Mouse (Mus musculus): ENCODE results near the gene Olfr1475. TPM values are rescaled to one million over a fixed set of nuclear protein-coding genes. Genes with fewer than 3 reads are reported as not detected.
"Not testable (repeated sequence)": the region's sequence is repeated elsewhere in the genome, so short reads cannot be mapped to it uniquely, and the experiment has no call there.

The Olfr1475 gene
- polyA plus RNA-seq (2016; fragmentation: Nextera tagmentation; extraction: Ambion mirVana), result not detected in 2 replicates

- H3K36me3 ChIP-seq (replicated peaks), result no peaks in the 10 kb centered on the region
- no peaks in the 10 kb centered on the region for H3K9me3 ChIP-seq
- no peak within 1 kb of the TSS for H3K27ac ChIP-seq (replicated peaks)
- H3K4me3 ChIP-seq, result no peak within 1 kb of the TSS
- H3K27me3 ChIP-seq (replicated peaks; ENCODE audit: low read depth, poor library complexity, severe bottlenecking), result no peaks in the 10 kb centered on the region
- no peaks in the 10 kb centered on the region for H3K4me1 ChIP-seq
- no peak for DNase-seq (ENCODE audit: low spot score)
Measured at GRCm38 (mm10) chr19:13480096-13480495, at the start of gene Olfr1475. Olfr1475 (minus strand) TSS chr19:13480196.

GRCm38 (mm10) chr19:13527613-13528012, 47.6 kb upstream of the Olfr1475 start, which contains the start of gene Olfr1480:
Olfr1480 (plus strand) TSS chr19:13527913.
- Histone ChIP-seq H3K4me1 (no peaks in the 10 kb centered on the region), H3K27ac (replicated peaks) (no peak within 1 kb of the TSS), H3K36me3 (replicated peaks) (no peaks in the 10 kb centered on the region), H3K27me3 (replicated peaks; ENCODE audit: low read depth, poor library complexity, severe bottlenecking) (no peaks in the 10 kb centered on the region), H3K9me3 (peaks cover 20% of the 10 kb centered on the region), H3K4me3 (no peak within 1 kb of the TSS)
- DNase-seq (ENCODE audit: low spot score), result no peak
- 83% methylated on average over 2 of the region's 2 CpGs for WGBS

GRCm38 (mm10) chr19:13500246-13500645, 20.2 kb upstream of the Olfr1475 start, which contains the start of gene Olfr1477:
Olfr1477 (plus strand) TSS chr19:13500546.
- DNase-seq (ENCODE audit: low spot score), result no peak
- 78% methylated on average over 3 of the region's 3 CpGs for WGBS
- no peaks in the 10 kb centered on the region for H3K4me1 ChIP-seq

GRCm38 (mm10) chr19:13469265-13469664, 10.7 kb downstream of the Olfr1475 start, which contains the start of gene Olfr1474:
Olfr1474 (plus strand) TSS chr19:13469565.
- not testable (repeated sequence) for H3K9me3 ChIP-seq; H3K27me3 ChIP-seq (replicated peaks; ENCODE audit: low read depth, poor library complexity, severe bottlenecking); DNase-seq (ENCODE audit: low spot score); H3K27ac ChIP-seq (replicated peaks); H3K36me3 ChIP-seq (replicated peaks); H3K4me3 ChIP-seq; H3K4me1 ChIP-seq
- 80% methylated on average over 4 of the region's 4 CpGs for WGBS

More at GRCm38 (mm10) chr19:13500246-13500645, 20.2 kb upstream of the Olfr1475 start, which contains the start of gene Olfr1477:
- Histone ChIP-seq H3K27ac (replicated peaks) (no peak within 1 kb of the TSS), H3K27me3 (replicated peaks; ENCODE audit: low read depth, poor library complexity, severe bottlenecking) (no peaks in the 10 kb centered on the region), H3K36me3 (replicated peaks) (no peaks in the 10 kb centered on the region), H3K9me3 (peaks cover 21% of the 10 kb centered on the region), H3K4me3 (no peak within 1 kb of the TSS)

GRCm38 (mm10) chr19:13455986-13456385, 24.0 kb downstream of the Olfr1475 start, which contains the start of gene Olfr1472:
Olfr1472 (minus strand) TSS chr19:13456086.
- H3K4me1 ChIP-seq, result no peaks in the 10 kb centered on the region
- H3K27ac ChIP-seq (replicated peaks), result no peak within 1 kb of the TSS
- DNase-seq (ENCODE audit: low spot score), result no peak
- H3K9me3 ChIP-seq, result peaks cover 23% of the 10 kb centered on the region; the same call in 1 of the 2 replicates
- no peaks in the 10 kb centered on the region for H3K27me3 ChIP-seq (replicated peaks; ENCODE audit: low read depth, poor library complexity, severe bottlenecking)
- 92% methylated on average over 1 of the region's 1 CpGs for WGBS
- H3K4me3 ChIP-seq, result no peak within 1 kb of the TSS
- H3K36me3 ChIP-seq (replicated peaks), result no peaks in the 10 kb centered on the region

GRCm38 (mm10) chr19:13443109-13443508, 36.9 kb downstream of the Olfr1475 start, which contains the start of gene Olfr1471:
Olfr1471 (plus strand) TSS chr19:13443409.
- H3K4me3 ChIP-seq; H3K27me3 ChIP-seq (replicated peaks; ENCODE audit: low read depth, poor library complexity, severe bottlenecking); H3K36me3 ChIP-seq (replicated peaks); DNase-seq (ENCODE audit: low spot score); H3K4me1 ChIP-seq; H3K27ac ChIP-seq (replicated peaks): not testable (repeated sequence)
- 78% methylated on average over 2 of the region's 2 CpGs for WGBS
- peaks cover 14% of the 10 kb centered on the region; the same call in 1 of the 2 replicates for H3K9me3 ChIP-seq

Other genes with a start within 250 kb of the Olfr1475 start
- not detected in 2 replicates for gene Olfr1463, start 248.9 kb downstream of the Olfr1475 start, polyA plus RNA-seq (2016; fragmentation: Nextera tagmentation; extraction: Ambion mirVana)
- not detected in 2 replicates for gene Olfr1465, start 164.7 kb downstream of the Olfr1475 start, polyA plus RNA-seq (2016; fragmentation: Nextera tagmentation; extraction: Ambion mirVana)
- gene Olfr1466, start 141.3 kb downstream of the Olfr1475 start, polyA plus RNA-seq (2016; fragmentation: Nextera tagmentation; extraction: Ambion mirVana), result not detected in 2 replicates
- not detected in 2 replicates for gene Olfr1467, start 118.0 kb downstream of the Olfr1475 start, polyA plus RNA-seq (2016; fragmentation: Nextera tagmentation; extraction: Ambion mirVana)
- not detected in 2 replicates for gene Olfr1469, start 72.3 kb downstream of the Olfr1475 start, polyA plus RNA-seq (2016; fragmentation: Nextera tagmentation; extraction: Ambion mirVana)
- gene Olfr1471, start 36.8 kb downstream of the Olfr1475 start, polyA plus RNA-seq (2016; fragmentation: Nextera tagmentation; extraction: Ambion mirVana), result not detected in 2 replicates
- gene Olfr1472, start 24.1 kb downstream of the Olfr1475 start, polyA plus RNA-seq (2016; fragmentation: Nextera tagmentation; extraction: Ambion mirVana), result not detected in 2 replicates
- not detected in 2 replicates for gene Olfr1474, start 10.6 kb downstream of the Olfr1475 start, polyA plus RNA-seq (2016; fragmentation: Nextera tagmentation; extraction: Ambion mirVana)
- gene Olfr1477, start 20.4 kb upstream of the Olfr1475 start, polyA plus RNA-seq (2016; fragmentation: Nextera tagmentation; extraction: Ambion mirVana), result not detected in 2 replicates
- not detected in 2 replicates for gene Olfr1480, start 47.7 kb upstream of the Olfr1475 start, polyA plus RNA-seq (2016; fragmentation: Nextera tagmentation; extraction: Ambion mirVana)
- gene Olfr1484, start 103.3 kb upstream of the Olfr1475 start, polyA plus RNA-seq (2016; fragmentation: Nextera tagmentation; extraction: Ambion mirVana), result not detected in 2 replicates
- gene Olfr1487, start 137.2 kb upstream of the Olfr1475 start, polyA plus RNA-seq (2016; fragmentation: Nextera tagmentation; extraction: Ambion mirVana), result not detected in 2 replicates
- gene Olfr1489, start 151.4 kb upstream of the Olfr1475 start, polyA plus RNA-seq (2016; fragmentation: Nextera tagmentation; extraction: Ambion mirVana), result not detected in 2 replicates
- not detected in 2 replicates for gene Olfr1490, start 170.9 kb upstream of the Olfr1475 start, polyA plus RNA-seq (2016; fragmentation: Nextera tagmentation; extraction: Ambion mirVana)
- gene Olfr1491, start 217.1 kb upstream of the Olfr1475 start, polyA plus RNA-seq (2016; fragmentation: Nextera tagmentation; extraction: Ambion mirVana), result not detected in 2 replicates
- not detected in 2 replicates for gene Olfr1493-ps1, start 243.1 kb upstream of the Olfr1475 start, polyA plus RNA-seq (2016; fragmentation: Nextera tagmentation; extraction: Ambion mirVana)

Data from embryonic facial prominence, embryonic 10.5 days (tissue).